Mouse (Mus musculus): Measurements from ENCODE around the gene Krt33b.

GRCm38 (mm10) chr11:100004846-100005245, 24.8 kb downstream of the Krt33b start:
- TF ChIP-seq POLR2A (IDR thresholded peaks at IDR 0.05; ENCODE audit: borderline replicate concordance, insufficient read depth, low read length) (no peak), CTCF (IDR thresholded peaks at IDR 0.05; ENCODE audit: borderline replicate concordance, insufficient read depth, low read depth, low read length) (peak; percentile 74)
